Mouse (Mus musculus): ENCODE data around the gene Ptgr1. TPM values are rescaled to one million over a fixed set of nuclear protein-coding genes. Genes with fewer than 3 reads are reported as not detected.

The Ptgr1 gene
- polyA plus RNA-seq, 1 experiment from 2014 or later, result 14.1 TPM

GRCm38 (mm10) chr4:59006211-59006610 is 19.3 kb upstream of the Ptgr1 start:
- ATAC-seq, result no peak

GRCm38 (mm10) chr4:59003806-59004200 is 16.9 kb upstream of the Ptgr1 start:
- 22% methylated on average over 7 of the region's 7 CpGs for WGBS (ENCODE audit: insufficient replicate concordance)
- peak overlapping the region; percentile 98 for H3K4me2 ChIP-seq
- peak overlapping the region; percentile 93 for H3K27ac ChIP-seq
- H3K4me3 ChIP-seq, result peak overlapping the region; percentile 96
- no peaks in the 10 kb centered on the region for H3K27me3 ChIP-seq (replicated peaks)
- no peaks in the 10 kb centered on the region for H3K36me3 ChIP-seq
- H3K4me1 ChIP-seq, result peaks cover 57% of the 10 kb centered on the region
- peak overlapping the region; percentile 94 for H3K9ac ChIP-seq
- no peak for ATAC-seq
- no peaks in the 10 kb centered on the region for H3K9me3 ChIP-seq (replicated peaks)

More at GRCm38 (mm10) chr4:59006211-59006610, 19.3 kb upstream of the Ptgr1 start:
- H3K4me1 ChIP-seq, result peaks cover 78% of the 10 kb centered on the region
- H3K9ac ChIP-seq, result no peak overlapping the region
- H3K27ac ChIP-seq, result no peak overlapping the region
- H3K4me2 ChIP-seq, result no peak overlapping the region
- H3K4me3 ChIP-seq, result no peak overlapping the region
- H3K27me3 ChIP-seq (replicated peaks), result no peaks in the 10 kb centered on the region
- H3K9me3 ChIP-seq (replicated peaks), result no peaks in the 10 kb centered on the region
- H3K36me3 ChIP-seq, result no peaks in the 10 kb centered on the region
- WGBS (ENCODE audit: insufficient replicate concordance), result 52% methylated on average over 8 of the region's 8 CpGs

- Histone ChIP-seq H3K4me3 (peak within 1 kb of the TSS; percentile 96), H3K27ac (peak within 1 kb of the TSS; percentile 93), H3K9ac (peak within 1 kb of the TSS; percentile 94), H3K9me3 (replicated peaks) (no peaks in the 10 kb centered on the region), H3K4me1 (peaks cover 56% of the 10 kb centered on the region), H3K27me3 (replicated peaks) (no peaks in the 10 kb centered on the region), H3K4me2 (peak within 1 kb of the TSS; percentile 98), H3K36me3 (no peaks in the 10 kb centered on the region)
- WGBS (ENCODE audit: insufficient replicate concordance), result under 1% methylated on average over 73 of the region's 89 CpGs
- peak; percentile 96 for ATAC-seq
Observed at GRCm38 (mm10) chr4:59002948-59003805, 16.3 kb upstream of the Ptgr1 start, which contains the start of gene Gm20503. Gm20503 (plus strand) TSS chr4:59003210.

GRCm38 (mm10) chr4:59000614-59001013 is 13.7 kb upstream of the Ptgr1 start:
- H3K4me3 ChIP-seq, result no peak overlapping the region
- H3K4me1 ChIP-seq, result peaks cover 40% of the 10 kb centered on the region
- no peaks in the 10 kb centered on the region for H3K9me3 ChIP-seq (replicated peaks)
- WGBS (ENCODE audit: insufficient replicate concordance), result 2% methylated on average over 2 of the region's 2 CpGs
- H3K27ac ChIP-seq, result no peak overlapping the region
- no peaks in the 10 kb centered on the region for H3K27me3 ChIP-seq (replicated peaks)
- H3K4me2 ChIP-seq, result no peak overlapping the region
- ATAC-seq, result no peak
- H3K9ac ChIP-seq, result no peak overlapping the region
- H3K36me3 ChIP-seq, result no peaks in the 10 kb centered on the region

GRCm38 (mm10) chr4:58999686-59000085 is 12.8 kb upstream of the Ptgr1 start:
- Histone ChIP-seq H3K27me3 (replicated peaks) (no peaks in the 10 kb centered on the region), H3K9ac (no peak overlapping the region), H3K4me2 (no peak overlapping the region), H3K4me3 (no peak overlapping the region), H3K4me1 (peaks cover 40% of the 10 kb centered on the region), H3K9me3 (replicated peaks) (no peaks in the 10 kb centered on the region), H3K36me3 (no peaks in the 10 kb centered on the region), H3K27ac (no peak overlapping the region)
- WGBS (ENCODE audit: insufficient replicate concordance), result 0% methylated on average over 2 of the region's 2 CpGs
- no peak for ATAC-seq

- Histone ChIP-seq H3K9ac (no peak overlapping the region), H3K36me3 (no peaks in the 10 kb centered on the region), H3K9me3 (replicated peaks) (no peaks in the 10 kb centered on the region), H3K4me3 (no peak overlapping the region), H3K27me3 (replicated peaks) (no peaks in the 10 kb centered on the region), H3K4me1 (peaks cover 37% of the 10 kb centered on the region), H3K4me2 (no peak overlapping the region), H3K27ac (no peak overlapping the region)
- ATAC-seq, result no peak
- 59% methylated on average over 1 of the region's 1 CpGs for WGBS (ENCODE audit: insufficient replicate concordance)
Observed at GRCm38 (mm10) chr4:58998688-58999087, 11.8 kb upstream of the Ptgr1 start.

GRCm38 (mm10) chr4:58997081-58997480 is 10.2 kb upstream of the Ptgr1 start:
- Histone ChIP-seq H3K4me1 (peaks cover 41% of the 10 kb centered on the region), H3K9me3 (replicated peaks) (no peaks in the 10 kb centered on the region), H3K4me3 (no peak overlapping the region), H3K27ac (no peak overlapping the region), H3K9ac (no peak overlapping the region), H3K36me3 (no peaks in the 10 kb centered on the region), H3K4me2 (no peak overlapping the region), H3K27me3 (replicated peaks) (no peaks in the 10 kb centered on the region)
- ATAC-seq, result no peak
- WGBS (ENCODE audit: insufficient replicate concordance), result 76% methylated on average over 5 of the region's 5 CpGs

- Histone ChIP-seq H3K4me1 (peaks cover 58% of the 10 kb centered on the region), H3K9me3 (replicated peaks) (no peaks in the 10 kb centered on the region), H3K4me3 (no peak overlapping the region), H3K27me3 (replicated peaks) (no peaks in the 10 kb centered on the region), H3K9ac (no peak overlapping the region), H3K27ac (no peak overlapping the region), H3K36me3 (no peaks in the 10 kb centered on the region), H3K4me2 (no peak overlapping the region)
- WGBS (ENCODE audit: insufficient replicate concordance), result 49% methylated on average over 8 of the region's 8 CpGs
- ATAC-seq, result no peak
Observed at GRCm38 (mm10) chr4:58995251-58995693, 8.4 kb upstream of the Ptgr1 start.

GRCm38 (mm10) chr4:58994762-58995161 is 7.8 kb upstream of the Ptgr1 start, which contains the start of gene Dnajc25:
Dnajc25 (plus strand) TSS chr4:58995062.
- Histone ChIP-seq H3K4me1 (peaks cover 62% of the 10 kb centered on the region), H3K36me3 (no peaks in the 10 kb centered on the region), H3K27me3 (replicated peaks) (no peaks in the 10 kb centered on the region), H3K27ac (no peak within 1 kb of the TSS), H3K9ac (no peak within 1 kb of the TSS), H3K4me2 (no peak within 1 kb of the TSS), H3K9me3 (replicated peaks) (no peaks in the 10 kb centered on the region), H3K4me3 (no peak within 1 kb of the TSS)
- no peak for ATAC-seq
- WGBS (ENCODE audit: insufficient replicate concordance), result 44% methylated on average over 4 of the region's 4 CpGs

GRCm38 (mm10) chr4:58992195-58992594 is 5.3 kb upstream of the Ptgr1 start:
- H3K4me3 ChIP-seq, result no peak overlapping the region
- peaks cover 71% of the 10 kb centered on the region for H3K4me1 ChIP-seq
- no peaks in the 10 kb centered on the region for H3K9me3 ChIP-seq (replicated peaks)
- H3K27me3 ChIP-seq (replicated peaks), result no peaks in the 10 kb centered on the region
- H3K9ac ChIP-seq, result peak overlapping the region; percentile 28
- no peaks in the 10 kb centered on the region for H3K36me3 ChIP-seq
- ATAC-seq, result peak; percentile 71
- H3K4me2 ChIP-seq, result peak overlapping the region; percentile 51
- peak overlapping the region; percentile 9 for H3K27ac ChIP-seq
- WGBS (ENCODE audit: insufficient replicate concordance), result 27% methylated on average over 5 of the region's 5 CpGs

- Histone ChIP-seq H3K4me2 (peak overlapping the region; percentile 42), H3K27me3 (replicated peaks) (no peaks in the 10 kb centered on the region), H3K4me1 (peaks cover 85% of the 10 kb centered on the region), H3K4me3 (no peak overlapping the region), H3K9ac (no peak overlapping the region), H3K27ac (peak overlapping the region; percentile 68), H3K36me3 (no peaks in the 10 kb centered on the region), H3K9me3 (replicated peaks) (no peaks in the 10 kb centered on the region)
- 61% methylated on average over 17 of the region's 17 CpGs for WGBS (ENCODE audit: insufficient replicate concordance)
- peak; percentile 51 for ATAC-seq
Observed at GRCm38 (mm10) chr4:58990609-58991434, 3.9 kb upstream of the Ptgr1 start.
